Mouse (Mus musculus): ENCODE measurements around the gene Nfatc3. TPM values are rescaled to one million over a fixed set of nuclear protein-coding genes. Genes with fewer than 3 reads are reported as not detected.
A peak's percentile ranks its signal among the peaks of the same experiment; 100 is the strongest.

The Nfatc3 gene
- polyA plus RNA-seq, 1 experiment: 11.1 TPM

DNA sequence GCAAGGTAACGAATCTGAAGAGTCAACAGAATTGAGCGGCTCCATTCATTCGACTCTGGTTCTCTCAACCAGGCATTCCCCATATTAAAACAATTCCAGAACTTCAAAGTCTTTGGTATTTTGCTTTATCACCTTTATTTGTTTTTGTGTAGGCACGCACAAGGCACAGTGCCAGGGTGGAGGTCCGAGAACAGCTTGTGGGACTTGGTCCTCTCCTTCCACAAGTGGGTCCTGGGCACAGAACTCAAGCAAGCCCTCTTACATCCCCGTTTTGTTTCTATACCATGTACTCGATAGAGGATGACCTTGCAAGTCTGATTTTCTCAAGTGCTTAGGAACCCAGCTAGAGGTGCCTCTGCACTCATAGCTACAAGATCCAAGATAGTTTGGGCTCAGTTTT, 80.0 kb downstream of the Nfatc3 start:
- Histone ChIP-seq H3K4me1 (ENCODE audit: control insufficient read depth, insufficient read depth, low read length) (peaks cover 15% of the 10 kb centered on the region; the same call in 1 of the 2 replicates), H3K4me3 (replicated peaks; ENCODE audit: insufficient read depth, low read depth, low read length) (peak overlapping the region; percentile 72), H3K27me3 (ENCODE audit: control insufficient read depth, insufficient read depth, low read length) (peaks cover 8% of the 10 kb centered on the region; the same call in 1 of the 2 replicates), H3K27ac (ENCODE audit: insufficient read depth, low read length) (no peak overlapping the region)
- TF ChIP-seq POLR2A (IDR thresholded peaks at IDR 0.05; ENCODE audit: borderline replicate concordance, insufficient read depth, low read length): no peak
- no peak for TF ChIP-seq CTCF (IDR thresholded peaks at IDR 0.05; ENCODE audit: borderline replicate concordance, insufficient read depth, low read depth, low read length)
- WGBS: 30% methylated on average over 7 of the region's 7 CpGs
- DNase-seq: no peak

DNA sequence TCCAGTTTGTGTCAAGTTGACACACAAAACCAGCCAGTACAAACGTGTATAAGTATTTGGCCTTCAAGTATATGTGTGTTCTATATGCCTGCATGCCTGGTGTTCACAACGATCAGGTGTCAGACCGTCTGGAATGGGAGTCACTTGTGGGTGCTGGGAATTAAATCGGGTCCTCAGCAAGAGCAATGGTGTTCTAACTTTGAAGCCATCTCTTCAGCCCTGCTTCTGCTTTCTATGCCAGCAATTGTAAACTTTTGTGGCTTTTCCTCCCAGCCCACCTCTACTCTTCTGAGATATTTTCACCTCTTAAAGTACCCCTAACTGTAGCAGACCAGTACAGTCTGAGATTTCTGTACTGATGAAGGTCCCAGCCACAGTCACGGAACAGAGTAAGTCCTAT, 81.6 kb downstream of the Nfatc3 start:
- no peak overlapping the region for H3K27ac ChIP-seq (ENCODE audit: insufficient read depth, low read length)
- TF ChIP-seq POLR2A (IDR thresholded peaks at IDR 0.05; ENCODE audit: borderline replicate concordance, insufficient read depth, low read length) (no peak), CTCF (IDR thresholded peaks at IDR 0.05; ENCODE audit: borderline replicate concordance, insufficient read depth, low read depth, low read length) (no peak)

DNA sequence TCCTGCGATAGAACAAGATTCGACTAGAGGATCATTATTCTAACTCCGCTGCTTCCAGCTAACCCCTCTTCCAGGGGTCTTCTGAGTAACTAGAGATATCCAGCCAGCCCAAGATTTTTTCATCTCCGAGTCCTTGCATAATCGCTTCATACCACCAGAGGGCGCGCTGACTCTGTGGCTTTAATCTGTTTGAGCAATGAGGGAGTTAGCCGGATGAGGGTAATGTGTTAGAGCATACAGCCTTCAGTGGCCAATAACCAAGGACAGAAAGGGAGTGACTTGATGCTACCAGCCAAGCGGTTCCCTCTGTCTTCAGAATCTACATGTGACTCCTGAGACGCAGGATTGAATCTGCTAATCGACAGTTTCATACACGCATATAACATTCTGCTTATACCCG, 82.1 kb downstream of the Nfatc3 start:
- Histone ChIP-seq H3K27ac (ENCODE audit: insufficient read depth, low read length) (no peak overlapping the region), H3K4me1 (ENCODE audit: control insufficient read depth, insufficient read depth, low read length) (peaks cover 9% of the 10 kb centered on the region; the same call in 1 of the 2 replicates), H3K4me3 (replicated peaks; ENCODE audit: insufficient read depth, low read depth, low read length) (no peak overlapping the region), H3K27me3 (ENCODE audit: control insufficient read depth, insufficient read depth, low read length) (peaks cover 8% of the 10 kb centered on the region; the same call in 1 of the 2 replicates)
- 15% methylated on average over 13 of the region's 13 CpGs for WGBS
- peak; percentile 69 to 85 for DNase-seq
- peak; percentile 83 for TF ChIP-seq CTCF (IDR thresholded peaks at IDR 0.05; ENCODE audit: borderline replicate concordance, insufficient read depth, low read depth, low read length)
- TF ChIP-seq POLR2A (IDR thresholded peaks at IDR 0.05; ENCODE audit: borderline replicate concordance, insufficient read depth, low read length): no peak

More for the DNA sequence above, 81.6 kb downstream of the Nfatc3 start:
- Histone ChIP-seq H3K4me1 (ENCODE audit: control insufficient read depth, insufficient read depth, low read length) (peaks cover 11% of the 10 kb centered on the region; the same call in 1 of the 2 replicates), H3K4me3 (replicated peaks; ENCODE audit: insufficient read depth, low read depth, low read length) (no peak overlapping the region), H3K27me3 (ENCODE audit: control insufficient read depth, insufficient read depth, low read length) (peaks cover 8% of the 10 kb centered on the region; the same call in 1 of the 2 replicates)
- DNase-seq: no peak
- WGBS: 69% methylated on average over 5 of the region's 5 CpGs

DNA sequence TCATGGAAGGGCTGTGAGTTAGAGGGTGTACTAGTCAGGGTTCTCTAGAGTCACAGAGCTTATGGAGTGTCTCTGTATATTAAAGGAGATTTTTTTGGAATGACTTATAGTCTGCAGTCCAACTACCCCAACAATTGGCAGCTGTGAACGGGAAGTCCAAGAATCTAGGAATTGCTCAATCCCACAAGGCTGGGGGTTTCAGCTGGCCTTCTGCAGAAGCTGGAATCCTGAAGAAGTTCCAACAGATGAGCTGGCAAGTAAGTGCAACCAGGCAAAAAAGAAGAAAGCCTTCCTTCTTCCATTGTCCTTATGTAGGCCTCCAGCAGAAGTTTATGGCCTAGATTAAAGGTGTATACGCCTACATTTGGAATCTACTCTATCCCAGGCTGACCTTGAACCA, 86.7 kb downstream of the Nfatc3 start:
- Histone ChIP-seq H3K4me1 (ENCODE audit: control insufficient read depth, insufficient read depth, low read length) (no peaks in the 10 kb centered on the region), H3K27me3 (ENCODE audit: control insufficient read depth, insufficient read depth, low read length) (no peaks in the 10 kb centered on the region), H3K27ac (ENCODE audit: insufficient read depth, low read length) (no peak overlapping the region), H3K4me3 (replicated peaks; ENCODE audit: insufficient read depth, low read depth, low read length) (no peak overlapping the region)
- WGBS: 90% methylated on average over 2 of the region's 2 CpGs
- TF ChIP-seq POLR2A (IDR thresholded peaks at IDR 0.05; ENCODE audit: borderline replicate concordance, insufficient read depth, low read length) (no peak), CTCF (IDR thresholded peaks at IDR 0.05; ENCODE audit: borderline replicate concordance, insufficient read depth, low read depth, low read length) (no peak)
- no peak for DNase-seq

DNA sequence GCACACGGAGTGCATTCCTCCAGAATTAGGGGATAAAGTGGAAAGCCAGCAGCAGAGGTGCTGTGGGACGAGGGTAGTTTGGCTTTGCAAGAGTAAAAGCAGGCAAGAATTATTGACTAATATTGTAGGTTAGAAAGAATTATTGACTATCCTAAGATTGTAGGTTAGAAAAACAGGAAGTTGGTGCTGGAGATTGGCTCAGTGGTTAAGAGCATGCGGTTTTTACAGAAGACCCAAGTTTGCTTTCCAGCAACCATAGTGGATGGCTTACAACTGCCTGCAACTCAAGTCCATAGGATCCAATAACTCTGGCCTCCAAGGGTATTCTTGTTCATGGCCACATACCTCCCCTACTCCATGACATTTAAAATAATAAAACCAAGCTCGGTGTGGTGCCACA, 87.4 kb downstream of the Nfatc3 start:
- WGBS: 95% methylated on average over 4 of the region's 4 CpGs
- no peak for DNase-seq
- Histone ChIP-seq H3K4me3 (replicated peaks; ENCODE audit: insufficient read depth, low read depth, low read length) (no peak overlapping the region), H3K27me3 (ENCODE audit: control insufficient read depth, insufficient read depth, low read length) (no peaks in the 10 kb centered on the region), H3K27ac (ENCODE audit: insufficient read depth, low read length) (no peak overlapping the region), H3K4me1 (ENCODE audit: control insufficient read depth, insufficient read depth, low read length) (no peaks in the 10 kb centered on the region)
- TF ChIP-seq CTCF (IDR thresholded peaks at IDR 0.05; ENCODE audit: borderline replicate concordance, insufficient read depth, low read depth, low read length): no peak
- no peak for TF ChIP-seq POLR2A (IDR thresholded peaks at IDR 0.05; ENCODE audit: borderline replicate concordance, insufficient read depth, low read length)

DNA sequence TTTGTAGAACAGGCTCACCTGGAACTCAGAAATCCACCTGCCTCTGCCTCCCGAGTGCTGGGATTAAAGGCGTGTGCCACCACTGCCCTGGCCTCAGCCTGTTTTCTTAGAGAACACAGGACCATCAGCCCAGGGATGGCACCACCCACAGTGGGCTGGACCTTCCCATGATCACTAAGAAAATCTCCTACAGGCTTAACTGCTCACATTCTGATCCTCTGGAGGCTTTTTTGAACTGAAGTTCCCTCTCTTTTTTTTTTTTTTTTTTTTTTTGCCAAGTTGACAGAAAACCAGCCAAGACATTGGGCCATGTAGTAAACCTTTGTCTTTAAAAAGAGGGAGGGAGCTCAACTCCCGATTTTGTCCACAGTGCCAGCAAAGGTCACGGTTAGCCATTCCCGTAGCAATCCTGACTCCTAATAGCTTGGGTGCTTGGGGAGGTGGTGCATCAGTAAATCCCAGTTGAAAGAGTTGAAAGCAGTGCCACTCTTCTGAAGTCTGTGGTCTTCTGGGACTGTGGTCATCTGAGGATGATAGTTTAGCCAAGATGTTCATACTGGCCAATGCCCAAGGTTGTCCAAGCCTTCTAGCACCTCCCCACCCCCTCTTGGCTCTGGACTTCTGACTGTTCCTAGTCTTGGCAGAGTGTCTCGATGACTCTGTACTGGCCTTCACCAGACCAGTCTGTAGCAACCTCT, 89.4 kb downstream of the Nfatc3 start:
- 66% methylated on average over 6 of the region's 6 CpGs for WGBS
- DNase-seq: no peak
- H3K27ac ChIP-seq (ENCODE audit: insufficient read depth, low read length): no peak overlapping the region
- TF ChIP-seq CTCF (IDR thresholded peaks at IDR 0.05; ENCODE audit: borderline replicate concordance, insufficient read depth, low read depth, low read length): no peak
- H3K27me3 ChIP-seq (ENCODE audit: control insufficient read depth, insufficient read depth, low read length): no peaks in the 10 kb centered on the region
- no peak overlapping the region for H3K4me3 ChIP-seq (replicated peaks; ENCODE audit: insufficient read depth, low read depth, low read length)
- H3K4me1 ChIP-seq (ENCODE audit: control insufficient read depth, insufficient read depth, low read length): peaks cover 3% of the 10 kb centered on the region; the same call in 1 of the 2 replicates

DNA sequence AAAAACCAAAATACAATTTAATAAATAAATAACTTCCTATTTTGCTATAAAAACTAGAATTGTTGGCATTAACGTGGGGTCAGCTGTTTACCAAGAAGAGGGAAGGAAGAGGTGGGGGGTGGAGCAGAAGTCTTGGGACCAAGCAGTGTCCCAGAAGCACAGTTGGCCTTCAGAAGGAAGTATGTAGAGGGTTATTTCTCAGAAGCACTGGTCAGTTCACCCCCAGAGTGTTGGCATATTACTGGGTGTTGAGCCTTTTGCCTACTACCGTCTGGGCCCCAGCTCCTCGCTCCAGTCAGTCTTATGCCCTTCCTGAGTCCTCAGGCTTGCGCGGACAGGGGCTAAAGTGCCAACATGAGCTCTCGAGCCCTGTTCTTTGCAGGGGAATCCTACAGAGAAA, 90.4 kb downstream of the Nfatc3 start:
- TF ChIP-seq POLR2A (IDR thresholded peaks at IDR 0.05; ENCODE audit: borderline replicate concordance, insufficient read depth, low read length): no peak
- no peak for TF ChIP-seq CTCF (IDR thresholded peaks at IDR 0.05; ENCODE audit: borderline replicate concordance, insufficient read depth, low read depth, low read length)
- 92% methylated on average over 6 of the region's 6 CpGs for WGBS
- no peak for DNase-seq
- H3K4me3 ChIP-seq (replicated peaks; ENCODE audit: insufficient read depth, low read depth, low read length): no peak overlapping the region
- H3K27me3 ChIP-seq (ENCODE audit: control insufficient read depth, insufficient read depth, low read length): no peaks in the 10 kb centered on the region
- H3K27ac ChIP-seq (ENCODE audit: insufficient read depth, low read length): no peak overlapping the region
- H3K4me1 ChIP-seq (ENCODE audit: control insufficient read depth, insufficient read depth, low read length): peaks cover 3% of the 10 kb centered on the region; the same call in 1 of the 2 replicates
